Mouse (Mus musculus): ENCODE results near the gene Dennd5a.

GRCm38 (mm10) chr7:109900921-109901320 is 59.3 kb downstream of the Dennd5a start:
- TF ChIP-seq POLR2AphosphoS5 (IDR thresholded peaks at IDR 0.05; ENCODE audit: insufficient replicate concordance, low read depth, low read length) (no peak), CTCF (IDR thresholded peaks at IDR 0.05; ENCODE audit: low read depth, low read length) (no peak)
